Mouse (Mus musculus) G1E-ER4 (cell line): Measurements from ENCODE around the gene Olfr1288. TPM values are rescaled to one million over a fixed set of nuclear protein-coding genes. Genes with fewer than 3 reads are reported as not detected.

Experiments
- GATA1 ChIP-seq: IDR thresholded peaks from one replicate; pipeline ENCODE4 v1.8.0; 2012; ENCODE audit warnings: low read length, inconsistent platforms
- polyA plus RNA-seq: library from polyadenylated mRNA; stranded (reverse); fragments of >175 nt; gene quantifications from 2 replicates; pipeline ENCODE4 v1.2.3, GENCODE M21; 2012

Olfr1288 gene
- polyA plus RNA-seq, result not detected in 2 replicates

- no peak for TF ChIP-seq GATA1
These were observed at the start of gene Olfr1288 for GRCm38 (mm10) chr2:111473801-111474200. Olfr1288 (plus strand) TSS chr2:111474101.

- no peak for TF ChIP-seq GATA1
These were observed 25.1 kb upstream of the Olfr1288 start, which contains the start of gene Olfr1287 for GRCm38 (mm10) chr2:111448842-111449241. Olfr1287 (plus strand) TSS chr2:111449142.

DNA sequence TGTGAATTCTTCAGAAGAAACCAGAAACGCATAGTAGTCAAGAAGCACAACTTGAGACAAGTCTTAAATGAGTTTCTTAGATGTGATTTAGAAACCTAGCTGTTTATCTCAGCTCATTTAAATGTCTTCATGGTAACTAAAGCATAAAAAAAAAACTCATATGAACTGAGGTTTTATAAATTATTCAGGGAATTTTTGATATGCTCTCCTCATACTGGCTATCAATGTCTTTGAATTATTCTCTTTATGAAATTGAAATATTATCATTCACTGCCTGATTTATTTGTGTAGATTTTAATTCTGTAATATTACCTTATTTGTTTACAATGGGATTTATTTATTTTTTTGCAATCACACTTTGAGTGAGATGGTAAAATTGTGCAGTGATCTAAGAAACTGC is 6.6 kb downstream of the Olfr1288 start, which contains the start of gene Olfr1289:
TSS of gene Olfr1289 (plus strand) at position 301 of the 400 bp plus-strand sequence.
- no peak for TF ChIP-seq GATA1

GRCm38 (mm10) chr2:111493729-111494128 is 19.8 kb downstream of the Olfr1288 start, which contains the start of gene Olfr1290:
Olfr1290 (minus strand) TSS chr2:111493829.
- no peak for TF ChIP-seq GATA1

GRCm38 (mm10) chr2:111496880-111497279 is 23.0 kb downstream of the Olfr1288 start, which contains the start of gene Olfr1291-ps1:
Olfr1291-ps1 (plus strand) TSS chr2:111497180.
- TF ChIP-seq GATA1, result no peak

DNA sequence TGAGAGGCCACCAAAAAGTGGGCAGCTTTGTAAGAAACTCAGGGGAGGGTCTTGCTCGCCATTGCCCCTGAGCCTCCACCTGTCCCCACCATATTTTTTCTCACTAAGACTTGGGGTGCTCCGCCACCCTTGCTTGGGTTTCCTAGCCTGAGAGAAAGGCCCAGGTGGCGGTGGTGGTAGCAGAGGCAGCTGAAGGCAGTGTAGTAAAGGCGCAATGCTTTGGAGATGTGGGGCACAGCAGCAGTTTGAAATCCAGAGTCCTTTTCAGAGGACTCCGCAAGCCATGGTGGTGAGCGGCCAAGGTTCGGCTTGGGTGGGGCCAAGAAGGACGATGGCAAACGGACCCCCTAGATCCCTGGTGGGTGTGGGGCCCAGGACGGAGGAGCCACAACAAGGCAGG is 43.5 kb downstream of the Olfr1288 start:
- TF ChIP-seq GATA1, result no peak

DNA sequence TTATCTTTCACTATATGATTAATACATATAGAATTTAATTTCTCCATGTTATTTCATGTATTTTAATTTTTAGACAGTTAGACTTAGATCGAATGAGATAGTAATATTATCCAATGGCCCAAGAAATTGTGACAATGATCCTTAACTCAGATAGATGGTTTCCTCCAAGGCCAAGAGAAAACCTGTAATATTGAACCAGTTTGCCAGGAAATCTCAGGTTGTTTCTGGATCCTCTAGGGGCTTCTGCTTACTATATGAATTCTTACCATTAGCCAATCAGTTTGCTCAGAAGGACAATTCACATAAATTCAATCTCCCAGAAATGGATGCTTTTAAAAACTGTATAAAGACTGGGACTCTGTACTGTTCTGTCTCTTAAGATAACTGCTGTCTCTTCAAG is 51.0 kb downstream of the Olfr1288 start, which contains the start of gene Olfr1293-ps:
TSS of gene Olfr1293-ps (plus strand) at position 301 of the 400 bp plus-strand sequence.
- no peak for TF ChIP-seq GATA1

Other genes with a start within 250 kb of the Olfr1288 start
- gene 4930430A15Rik, start 244.5 kb upstream of the Olfr1288 start, polyA plus RNA-seq, result not detected in 2 replicates
- gene Olfr1275, start 238.8 kb upstream of the Olfr1288 start, polyA plus RNA-seq, result not detected in 2 replicates
- not detected in 2 replicates for gene Olfr1276, start 219.6 kb upstream of the Olfr1288 start, polyA plus RNA-seq
- not detected in 2 replicates for gene Olfr1277, start 200.0 kb upstream of the Olfr1288 start, polyA plus RNA-seq
- gene Olfr1278, start 184.0 kb upstream of the Olfr1288 start, polyA plus RNA-seq, result not detected in 2 replicates
- not detected in 2 replicates for gene Olfr1279, start 173.5 kb upstream of the Olfr1288 start, polyA plus RNA-seq
- gene Olfr1280, start 160.1 kb upstream of the Olfr1288 start, polyA plus RNA-seq, result not detected in 2 replicates
- not detected in 2 replicates for gene Olfr1281, start 147.6 kb upstream of the Olfr1288 start, polyA plus RNA-seq
- not detected in 2 replicates for gene Olfr1282, start 138.0 kb upstream of the Olfr1288 start, polyA plus RNA-seq
- gene Olfr1283, start 107.3 kb upstream of the Olfr1288 start, polyA plus RNA-seq, result not detected in 2 replicates
- not detected in 2 replicates for gene Olfr1284, start 98.6 kb upstream of the Olfr1288 start, polyA plus RNA-seq
- gene Olfr1286, start 51.0 kb upstream of the Olfr1288 start, polyA plus RNA-seq, result not detected in 2 replicates
- gene Olfr1287, start 25.0 kb upstream of the Olfr1288 start, polyA plus RNA-seq, result not detected in 2 replicates
- not detected in 2 replicates for gene Olfr1289, start 6.7 kb downstream of the Olfr1288 start, polyA plus RNA-seq
- gene Olfr1290, start 19.7 kb downstream of the Olfr1288 start, polyA plus RNA-seq, result not detected in 2 replicates
- not detected in 2 replicates for gene Olfr1291-ps1, start 23.1 kb downstream of the Olfr1288 start, polyA plus RNA-seq
- gene Olfr1293-ps, start 51.1 kb downstream of the Olfr1288 start, polyA plus RNA-seq, result not detected in 2 replicates
- gene Olfr1294, start 66.2 kb downstream of the Olfr1288 start, polyA plus RNA-seq, result not detected in 2 replicates
- gene Olfr1295, start 95.6 kb downstream of the Olfr1288 start, polyA plus RNA-seq, result not detected in 2 replicates
- not detected in 2 replicates for gene Olfr1297, start 152.4 kb downstream of the Olfr1288 start, polyA plus RNA-seq
- not detected in 2 replicates for gene Olfr1298, start 175.1 kb downstream of the Olfr1288 start, polyA plus RNA-seq
- not detected in 2 replicates for gene Olfr1299, start 187.3 kb downstream of the Olfr1288 start, polyA plus RNA-seq